Comparison of ENCODE assay signal across 37 mouse cellular contexts in genomic region chr3:135379868-135380267, GRCm38 (mm10). TPM values are rescaled to one million over a fixed set of nuclear protein-coding genes. Genes with fewer than 3 reads are reported as not detected.
"Had no signal": no experiment of that assay in that cellular context is flagged by ENCODE, and none has a peak within 500 bp of the region (broad histone marks: within the 10 kb centered on the region; RNA-seq: fewer than 3 reads in every experiment).

No protein-coding gene starts in this region.

- H3K9me3 ChIP-seq: limb, embryonic 10.5 days; limb, embryonic 12.5 days; limb, embryonic 13.5 days; limb, embryonic 15.5 days; liver, embryonic 12.5 days; liver, embryonic 13.5 days; liver, embryonic 15.5 days; lung, embryonic 15.5 days; megakaryocyte, embryonic 14.5 days; midbrain, embryonic 12.5 days; midbrain, embryonic 13.5 days; midbrain, embryonic 15.5 days; neural tube, embryonic 12.5 days had no signal

- H3K4me1 ChIP-seq: limb, embryonic 12.5 days; limb, embryonic 15.5 days; liver, embryonic 12.5 days; liver, embryonic 13.5 days; liver, embryonic 15.5 days; lung, embryonic 15.5 days; megakaryocyte, embryonic 14.5 days; midbrain, embryonic 12.5 days; midbrain, embryonic 13.5 days; midbrain, embryonic 15.5 days; neural tube, embryonic 12.5 days had no signal

- H3K9ac ChIP-seq: limb, embryonic 12.5 days; limb, embryonic 13.5 days; limb, embryonic 15.5 days; liver, embryonic 12.5 days; liver, embryonic 13.5 days; liver, embryonic 14.5 days; liver, embryonic 15.5 days; liver, postnatal 0 days; lung, embryonic 14.5 days; lung, embryonic 15.5 days; midbrain, embryonic 12.5 days; midbrain, embryonic 13.5 days; midbrain, embryonic 15.5 days; neural tube, embryonic 12.5 days had no signal

- H3K27me3 ChIP-seq: limb, embryonic 12.5 days; limb, embryonic 13.5 days; limb, embryonic 15.5 days; liver, embryonic 12.5 days; liver, embryonic 13.5 days; liver, embryonic 15.5 days; lung, embryonic 15.5 days; midbrain, embryonic 12.5 days; midbrain, embryonic 13.5 days; midbrain, embryonic 15.5 days; neural tube, embryonic 12.5 days had no signal

- H3K36me3 ChIP-seq: limb, embryonic 10.5 days; limb, embryonic 12.5 days; limb, embryonic 13.5 days; limb, embryonic 15.5 days; liver, embryonic 12.5 days; liver, embryonic 13.5 days; liver, embryonic 15.5 days; lung, embryonic 15.5 days; midbrain, embryonic 12.5 days; midbrain, embryonic 13.5 days; midbrain, embryonic 15.5 days; neural tube, embryonic 12.5 days had no signal

- H3K27ac ChIP-seq: left cerebral cortex, adult 2 months; limb, embryonic 10.5 days; limb, embryonic 12.5 days; limb, embryonic 13.5 days; limb, embryonic 15.5 days; liver, embryonic 12.5 days; liver, embryonic 13.5 days; liver, embryonic 14.5 days; liver, embryonic 15.5 days; lung, embryonic 15.5 days; macrophage; midbrain, embryonic 12.5 days; midbrain, embryonic 13.5 days; midbrain, embryonic 15.5 days; neural tube, embryonic 12.5 days had no signal

- DNase-seq: left cerebral cortex, postnatal 4 days; liver; liver, embryonic 13.5 days; liver, postnatal 0 days; lung, adult 18-20 months; lung, adult 2 months; lung, embryonic 14.5 days; lung, postnatal 10 days; lung, postnatal 14 days; lung, postnatal 36 days; lung, postnatal 4 days; midbrain, embryonic 14.5 days had no signal

- H3K4me2 ChIP-seq: limb, embryonic 12.5 days; limb, embryonic 13.5 days; limb, embryonic 15.5 days; liver, embryonic 11.5 days; liver, embryonic 12.5 days; liver, embryonic 13.5 days; liver, embryonic 15.5 days; lung, embryonic 14.5 days; lung, embryonic 15.5 days; midbrain, embryonic 11.5 days; midbrain, embryonic 12.5 days; midbrain, embryonic 13.5 days; midbrain, embryonic 15.5 days; neural tube, embryonic 12.5 days had no signal

- ATAC-seq: liver, embryonic 12.5 days; liver, postnatal 0 days; lung, postnatal 0 days; midbrain, embryonic 13.5 days; midbrain, embryonic 15.5 days; midbrain, embryonic 16.5 days had no signal

- H3K4me3 ChIP-seq: left cerebral cortex, adult 2 months; limb, embryonic 10.5 days; limb, embryonic 12.5 days; limb, embryonic 13.5 days; limb, embryonic 15.5 days; liver, embryonic 12.5 days; liver, embryonic 13.5 days; liver, embryonic 15.5 days; lung, embryonic 15.5 days; megakaryocyte, embryonic 14.5 days; midbrain, embryonic 12.5 days; midbrain, embryonic 13.5 days; midbrain, embryonic 15.5 days; myocyte; neural tube, embryonic 12.5 days had no signal

RNA-seq across cellular contexts. Expression of gene Slc9b1, which starts 32.0 kb away (rescaled TPM):
- total RNA-seq: left cerebral cortex, postnatal 25 days; megakaryocyte, adult 5-6 weeks; midbrain, postnatal 0 days had no signal
- polyA plus RNA-seq: limb, embryonic 15.5 days; liver, adult 2 months; liver, embryonic 13.5 days; liver, embryonic 15.5 days; liver, embryonic 16.5 days; liver, postnatal 0 days; midbrain, embryonic 11.5 days; midbrain, embryonic 14.5 days; midbrain, embryonic 15.5 days; midbrain, postnatal 0 days; myocyte; neural tube, embryonic 12.5 days had no signal
